Mouse (Mus musculus): Measurements from ENCODE around the gene Plekhg2. TPM values are rescaled to one million over a fixed set of nuclear protein-coding genes. Genes with fewer than 3 reads are reported as not detected.

Plekhg2 gene
- polyA plus RNA-seq, 1 experiment from 2014 or later = 43.1 TPM

DNA sequence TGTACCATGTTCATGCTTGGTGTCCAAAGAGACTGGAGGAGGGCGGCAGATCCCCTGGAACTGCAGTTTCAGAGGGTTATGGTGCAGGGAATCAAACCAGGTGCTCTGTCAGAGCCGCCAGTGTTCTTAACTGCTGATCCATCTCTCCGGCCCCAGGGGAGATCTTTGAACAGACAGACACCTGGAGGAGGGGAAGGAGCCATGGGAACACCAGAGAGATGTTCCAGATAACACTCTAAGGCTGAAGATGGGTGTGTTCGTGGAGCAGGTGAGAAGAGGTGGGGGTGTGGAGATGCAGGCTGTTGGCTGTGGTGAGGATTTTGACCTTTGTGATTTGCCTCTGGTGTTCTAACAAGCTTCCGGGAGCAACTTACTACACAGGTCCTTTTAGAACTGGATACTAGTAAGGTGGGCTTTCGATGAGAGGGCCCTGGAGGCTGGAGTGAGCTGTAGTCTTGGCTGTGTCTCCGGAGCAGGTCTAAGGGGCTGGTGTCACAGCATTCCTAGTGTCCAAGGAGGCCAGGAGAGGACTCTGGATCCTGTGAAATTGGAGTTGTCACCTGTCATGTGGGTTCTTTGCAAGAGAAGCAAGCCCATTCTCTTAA lies 1.6 kb upstream of the Plekhg2 start:
- Histone ChIP-seq H3K4me3 (no peak overlapping the region), H3K27me3 (no peaks in the 10 kb centered on the region), H3K9me3 (replicated peaks) (no peaks in the 10 kb centered on the region), H3K36me3 (ENCODE audit: poor library complexity, severe bottlenecking) (peaks cover 8% of the 10 kb centered on the region), H3K9ac (0 out of 2 replicates have a peak overlapping the region, but pooled peaks have one; percentile 2), H3K4me2 (0 out of 2 replicates have a peak overlapping the region, but pooled peaks have one; percentile 7), H3K4me1 (peaks cover 62% of the 10 kb centered on the region), H3K27ac (peak overlapping the region; percentile 19; the same call in 1 of the 2 replicates)
- no peak for ATAC-seq
- 81% methylated on average over 7 of the region's 7 CpGs for WGBS

DNA sequence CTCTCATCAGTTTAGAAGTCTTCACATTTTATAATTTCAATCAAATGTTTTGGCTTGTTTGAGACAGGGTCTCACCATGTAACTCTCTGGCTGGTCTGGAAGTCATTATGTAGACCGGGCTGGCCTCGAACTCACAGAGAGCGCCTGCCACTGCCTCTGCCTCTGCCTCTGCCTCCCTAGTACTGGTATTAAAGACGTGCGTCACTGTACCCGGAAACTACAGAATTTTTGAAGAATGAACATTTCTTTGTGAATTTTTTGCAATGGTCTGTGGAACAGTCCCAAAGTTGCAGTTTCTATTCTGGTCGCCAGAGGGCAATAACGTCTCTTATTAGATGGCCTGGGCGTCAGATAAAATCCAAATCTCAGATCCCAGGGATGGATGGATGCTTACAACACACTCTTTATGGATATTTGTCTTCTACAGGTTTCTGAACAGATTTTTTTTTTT lies 757 bp upstream of the Plekhg2 start:
- H3K4me2 ChIP-seq = peak overlapping the region; percentile 87
- peak overlapping the region; percentile 37; the same call in 1 of the 2 replicates for H3K9ac ChIP-seq
- H3K27ac ChIP-seq = peak overlapping the region; percentile 88
- no peaks in the 10 kb centered on the region for H3K27me3 ChIP-seq
- H3K9me3 ChIP-seq (replicated peaks) = no peaks in the 10 kb centered on the region
- peaks cover 16% of the 10 kb centered on the region for H3K36me3 ChIP-seq (ENCODE audit: poor library complexity, severe bottlenecking)
- peaks cover 54% of the 10 kb centered on the region for H3K4me1 ChIP-seq
- H3K4me3 ChIP-seq = peak overlapping the region; percentile 81
- peak; percentile 28 for ATAC-seq
- under 1% methylated on average over 9 of the region's 9 CpGs for WGBS

DNA sequence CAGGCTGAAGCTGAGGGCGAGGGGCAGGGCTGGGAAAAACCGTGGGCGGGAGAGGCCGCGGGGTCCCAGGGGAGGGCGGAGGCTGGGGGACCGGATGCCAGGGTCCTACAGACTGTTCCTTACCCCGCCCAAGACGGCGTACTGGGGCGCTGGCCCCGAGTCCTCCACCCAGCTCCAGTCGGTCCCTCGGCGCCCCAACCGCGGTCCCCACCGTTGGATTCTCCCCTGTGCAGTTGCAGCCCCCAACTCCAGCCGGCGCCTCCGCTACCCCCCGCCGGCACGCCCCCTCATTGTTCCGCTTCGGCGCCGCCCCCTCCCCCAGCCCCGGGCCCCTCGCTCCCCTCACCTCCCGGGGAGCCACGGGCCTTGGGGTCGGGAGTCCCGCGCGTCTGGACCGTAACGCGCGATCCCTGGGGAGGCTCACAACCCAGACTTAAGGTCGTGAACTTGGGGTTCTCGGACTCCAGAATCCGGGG lies 847 bp downstream of the Plekhg2 start:
- H3K4me1 ChIP-seq = peaks cover 42% of the 10 kb centered on the region

DNA sequence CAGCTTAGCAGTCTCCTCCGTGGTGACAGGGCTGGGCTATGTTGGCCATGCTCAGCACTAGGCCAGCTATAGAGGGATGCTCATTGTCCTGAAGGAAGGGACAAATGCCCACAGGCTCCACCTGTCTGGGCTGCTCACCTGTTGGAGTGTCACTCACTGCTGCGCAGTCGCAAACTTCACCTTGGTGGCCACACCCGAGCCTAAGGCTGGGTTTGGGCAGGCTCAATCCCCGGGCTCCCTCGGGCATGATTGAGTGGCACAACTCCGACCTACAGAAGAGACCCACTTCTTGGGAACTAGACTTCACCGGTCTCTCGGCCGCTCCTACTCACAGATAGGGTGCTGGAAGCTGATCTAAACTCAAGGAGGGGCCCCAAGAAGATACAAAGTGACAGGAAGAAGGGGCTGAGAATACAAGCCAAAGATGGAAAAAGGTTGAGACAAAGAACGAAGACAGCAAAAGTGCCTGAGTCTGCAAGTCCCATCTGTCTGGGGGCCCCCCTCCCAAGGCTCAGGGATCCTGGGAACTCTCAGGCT lies 1.4 kb downstream of the Plekhg2 start:
- ATAC-seq = no peak
- H3K27ac ChIP-seq = peak overlapping the region; percentile 88
- peak overlapping the region; percentile 88 for H3K9ac ChIP-seq
- peaks cover 37% of the 10 kb centered on the region for H3K4me1 ChIP-seq
- WGBS = 6% methylated on average over 11 of the region's 11 CpGs
- H3K36me3 ChIP-seq (ENCODE audit: poor library complexity, severe bottlenecking) = peaks cover 37% of the 10 kb centered on the region
- H3K27me3 ChIP-seq = no peaks in the 10 kb centered on the region
- H3K4me2 ChIP-seq = peak overlapping the region; percentile 87
- H3K9me3 ChIP-seq (replicated peaks) = no peaks in the 10 kb centered on the region
- H3K4me3 ChIP-seq = peak overlapping the region; percentile 81

More for the DNA sequence above, 847 bp downstream of the Plekhg2 start:
- Histone ChIP-seq H3K4me3 (peak overlapping the region; percentile 81), H3K9me3 (replicated peaks) (no peaks in the 10 kb centered on the region), H3K27me3 (no peaks in the 10 kb centered on the region), H3K9ac (peak overlapping the region; percentile 88), H3K27ac (peak overlapping the region; percentile 88), H3K4me2 (peak overlapping the region; percentile 87), H3K36me3 (ENCODE audit: poor library complexity, severe bottlenecking) (peaks cover 32% of the 10 kb centered on the region)
- peak; percentile 4; the same call in 1 of the 2 replicates for ATAC-seq
- WGBS = under 1% methylated on average over 21 of the region's 43 CpGs

DNA sequence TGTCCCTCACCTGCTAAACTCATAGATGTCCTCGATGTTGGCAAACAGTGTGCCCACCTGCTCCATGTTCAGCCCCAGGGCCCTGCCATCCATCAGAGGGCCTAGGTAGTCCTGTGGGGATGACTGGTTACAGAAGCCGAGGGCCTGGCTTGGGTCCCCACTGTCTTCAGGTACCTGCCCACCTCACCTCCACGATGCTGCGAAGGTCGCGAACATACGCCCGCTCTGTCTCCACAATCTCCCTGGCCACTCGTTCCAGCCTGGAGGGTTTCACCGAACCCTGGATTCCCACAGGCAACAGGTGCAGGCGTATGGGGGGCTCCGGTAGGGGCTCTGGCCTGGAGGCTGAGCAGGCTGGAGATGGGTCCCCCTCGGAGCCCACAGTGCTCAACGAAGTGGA lies 2.3 kb downstream of the Plekhg2 start:
- 92% methylated on average over 14 of the region's 14 CpGs for WGBS
- H3K27ac ChIP-seq = no peak overlapping the region
- H3K9me3 ChIP-seq (replicated peaks) = no peaks in the 10 kb centered on the region
- peak overlapping the region; percentile 88 for H3K9ac ChIP-seq
- H3K27me3 ChIP-seq = no peaks in the 10 kb centered on the region
- H3K4me1 ChIP-seq = peaks cover 30% of the 10 kb centered on the region
- ATAC-seq = no peak
- H3K4me2 ChIP-seq = peak overlapping the region; percentile 87
- peak overlapping the region; percentile 81 for H3K4me3 ChIP-seq
- H3K36me3 ChIP-seq (ENCODE audit: poor library complexity, severe bottlenecking) = peaks cover 47% of the 10 kb centered on the region

DNA sequence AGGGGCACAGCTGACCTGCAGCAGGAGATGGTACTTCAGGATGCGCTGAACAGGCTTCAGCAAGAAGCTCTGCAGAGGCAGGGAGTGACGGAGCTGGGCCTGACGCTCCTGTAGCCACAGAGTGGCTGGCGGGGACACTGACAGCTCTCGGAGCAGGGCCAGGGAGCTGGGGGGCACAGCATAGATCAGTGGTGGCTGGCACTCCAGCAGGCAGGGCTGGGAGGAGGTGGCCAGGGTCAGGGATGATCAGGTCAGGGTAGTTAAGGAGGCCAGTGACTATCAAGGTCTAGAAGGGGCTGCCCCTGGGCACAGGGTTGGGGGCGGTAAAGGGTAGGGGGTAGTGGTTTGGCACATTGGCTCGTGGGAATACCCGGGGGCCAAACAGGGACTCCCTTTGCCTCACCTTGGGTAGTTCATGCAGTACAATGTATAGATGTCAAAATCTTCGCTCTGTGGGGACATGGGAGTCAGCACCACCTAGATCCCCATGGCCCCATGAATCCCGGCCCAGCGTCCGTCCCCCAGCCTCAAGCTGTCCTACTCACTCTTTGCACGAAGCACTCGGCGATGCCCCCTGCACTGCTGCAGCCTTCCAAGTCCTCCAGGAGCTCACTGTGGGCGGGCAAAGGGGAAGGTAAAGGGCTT lies 4.0 kb downstream of the Plekhg2 start:
- no peak overlapping the region for H3K27ac ChIP-seq
- H3K4me2 ChIP-seq = no peak overlapping the region
- H3K4me3 ChIP-seq = no peak overlapping the region
- WGBS = 94% methylated on average over 16 of the region's 16 CpGs
- no peak for ATAC-seq
- H3K9me3 ChIP-seq (replicated peaks) = no peaks in the 10 kb centered on the region
- no peaks in the 10 kb centered on the region for H3K27me3 ChIP-seq
- H3K36me3 ChIP-seq (ENCODE audit: poor library complexity, severe bottlenecking) = peaks cover 63% of the 10 kb centered on the region
- H3K9ac ChIP-seq = peak overlapping the region; percentile 30; the same call in 1 of the 2 replicates
- H3K4me1 ChIP-seq = peaks cover 20% of the 10 kb centered on the region

DNA sequence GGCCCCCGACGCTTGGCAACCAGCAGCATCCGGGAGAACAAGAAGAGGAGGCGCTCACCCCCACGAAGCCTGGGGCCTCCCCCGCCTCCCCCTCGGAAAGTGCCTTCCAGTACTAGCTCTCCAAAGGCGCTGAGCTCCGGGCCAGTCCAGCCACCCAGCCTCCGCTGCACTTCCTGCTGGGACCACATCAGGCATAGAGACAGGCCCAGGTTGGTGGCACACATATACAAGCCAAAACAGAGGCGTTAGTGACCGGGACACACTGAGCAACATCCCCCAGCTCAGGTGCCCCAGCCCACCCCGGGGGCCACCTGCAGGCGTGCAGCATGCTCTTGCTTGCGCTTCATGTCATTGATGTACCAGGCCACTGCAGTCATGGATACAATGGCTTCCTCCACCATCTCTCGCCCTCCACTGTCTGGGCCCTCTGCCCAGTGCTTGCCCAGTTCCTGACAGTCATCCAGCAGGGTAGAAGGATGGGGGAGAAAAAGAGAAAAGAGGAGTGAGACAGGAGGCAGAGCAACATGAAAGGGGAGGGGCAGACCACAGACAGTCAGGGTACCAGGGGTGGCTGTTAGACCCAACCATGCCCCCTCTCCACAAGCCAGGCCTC lies 4.6 kb downstream of the Plekhg2 start:
- Histone ChIP-seq H3K27ac (no peak overlapping the region), H3K4me3 (no peak overlapping the region), H3K4me1 (peaks cover 20% of the 10 kb centered on the region), H3K4me2 (no peak overlapping the region), H3K9me3 (replicated peaks) (no peaks in the 10 kb centered on the region), H3K9ac (peak overlapping the region; percentile 30; the same call in 1 of the 2 replicates), H3K27me3 (no peaks in the 10 kb centered on the region), H3K36me3 (ENCODE audit: poor library complexity, severe bottlenecking) (peaks cover 69% of the 10 kb centered on the region)
- ATAC-seq = no peak
- WGBS = 89% methylated on average over 16 of the region's 16 CpGs

DNA sequence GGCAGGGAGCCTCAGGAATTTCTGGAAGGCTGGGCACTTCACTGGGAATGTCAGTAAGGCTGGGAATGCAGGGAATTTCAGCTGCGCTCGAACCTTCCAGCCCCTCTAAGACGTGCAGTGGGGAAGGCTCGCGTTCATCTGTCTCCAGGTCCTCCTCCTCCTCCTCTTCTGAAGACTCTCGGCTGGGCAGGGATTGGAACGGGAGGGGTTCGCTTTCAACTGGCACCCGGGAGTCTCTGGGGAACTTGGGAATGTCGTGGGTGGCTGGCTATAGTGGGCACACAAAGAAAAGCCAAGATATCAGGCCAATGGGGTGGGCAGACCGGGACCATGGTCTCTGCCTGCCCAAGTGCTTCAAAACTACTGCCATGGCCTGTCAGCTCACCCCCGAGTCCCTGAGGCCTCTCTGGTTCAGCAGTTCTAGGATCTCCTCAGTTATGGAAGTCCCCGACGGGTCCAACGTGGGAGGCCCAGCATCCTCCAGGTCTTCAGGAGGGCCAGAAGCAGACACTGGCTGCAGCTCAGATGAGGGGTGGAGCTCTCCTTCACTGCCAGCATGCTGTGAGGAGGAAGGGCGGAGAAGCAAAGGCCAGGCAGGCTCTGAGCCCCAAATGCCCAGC lies 9.8 kb downstream of the Plekhg2 start:
- no peak for ATAC-seq
- no peak overlapping the region for H3K4me2 ChIP-seq
- peaks cover 12% of the 10 kb centered on the region for H3K4me1 ChIP-seq
- 91% methylated on average over 16 of the region's 16 CpGs for WGBS
- no peaks in the 10 kb centered on the region for H3K27me3 ChIP-seq
- no peak overlapping the region for H3K9ac ChIP-seq
- H3K4me3 ChIP-seq = no peak overlapping the region
- peaks cover 87% of the 10 kb centered on the region for H3K36me3 ChIP-seq (ENCODE audit: poor library complexity, severe bottlenecking)
- H3K27ac ChIP-seq = no peak overlapping the region
- H3K9me3 ChIP-seq (replicated peaks) = no peaks in the 10 kb centered on the region

DNA sequence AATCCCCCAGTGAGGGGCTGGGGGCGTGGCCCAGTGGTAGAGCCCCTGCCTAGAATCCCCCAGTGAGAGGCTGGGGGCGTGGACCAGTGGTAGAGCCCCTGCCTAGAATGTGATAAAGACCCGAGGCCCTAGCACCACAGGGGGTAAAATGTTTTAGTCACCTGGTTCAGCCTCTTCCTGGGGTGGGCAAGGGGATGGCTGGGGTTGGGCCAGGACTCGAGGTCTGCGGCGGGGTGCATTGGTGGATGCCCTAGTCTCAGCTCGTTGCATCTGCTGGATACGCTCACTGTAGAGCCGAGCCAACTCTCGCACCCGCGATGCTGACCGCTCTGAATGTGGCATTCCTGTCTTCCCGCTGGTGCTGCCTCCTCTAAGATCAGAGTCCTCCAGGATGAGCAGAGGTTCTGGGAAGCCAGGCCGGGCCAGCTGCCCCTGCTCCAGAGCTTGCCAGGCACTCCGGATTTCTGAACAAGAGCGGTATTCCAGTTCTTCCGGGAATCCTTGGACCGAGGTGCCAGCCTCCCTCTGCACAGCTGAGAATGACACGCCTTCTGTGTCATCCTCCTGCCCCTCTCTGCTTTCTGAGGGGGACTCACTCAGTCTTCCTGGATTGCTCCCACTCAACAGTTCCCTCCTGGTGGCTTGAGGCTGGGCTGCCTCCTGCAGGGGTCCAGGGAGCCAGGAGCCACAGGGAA lies 10.6 kb downstream of the Plekhg2 start:
- ATAC-seq = no peak
- no peak overlapping the region for H3K27ac ChIP-seq
- no peaks in the 10 kb centered on the region for H3K9me3 ChIP-seq (replicated peaks)
- H3K36me3 ChIP-seq (ENCODE audit: poor library complexity, severe bottlenecking) = peaks cover 79% of the 10 kb centered on the region
- no peak overlapping the region for H3K9ac ChIP-seq
- 97% methylated on average over 20 of the region's 20 CpGs for whole genome bisulfite sequencing
- H3K27me3 ChIP-seq = no peaks in the 10 kb centered on the region
- no peak overlapping the region for H3K4me3 ChIP-seq
- peaks cover 19% of the 10 kb centered on the region for H3K4me1 ChIP-seq
- no peak overlapping the region for H3K4me2 ChIP-seq

DNA sequence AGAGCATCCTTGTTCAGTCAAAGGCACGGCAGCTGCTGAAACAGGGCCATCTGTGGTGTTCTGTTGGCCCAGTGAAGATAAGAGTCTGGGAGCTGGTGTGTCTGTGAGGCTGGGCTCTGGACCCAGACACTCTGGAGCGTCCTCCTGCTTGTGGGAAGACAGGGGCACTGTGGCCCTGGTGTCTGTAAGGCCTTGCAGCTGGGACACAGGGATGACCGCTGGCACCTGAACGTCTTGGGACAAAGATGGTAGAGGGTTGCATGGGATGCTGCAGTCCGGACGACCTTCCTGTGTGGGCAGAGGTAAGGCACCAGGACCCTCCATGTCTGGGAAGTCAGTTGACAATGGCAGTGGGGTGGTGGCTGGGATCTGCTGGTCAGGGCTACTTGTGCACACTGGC lies 12.1 kb downstream of the Plekhg2 start:
- no peak overlapping the region for H3K9ac ChIP-seq
- no peak for ATAC-seq
- no peak overlapping the region for H3K4me3 ChIP-seq
- no peak overlapping the region for H3K27ac ChIP-seq
- peaks cover 19% of the 10 kb centered on the region for H3K4me1 ChIP-seq
- no peak overlapping the region for H3K4me2 ChIP-seq
- 98% methylated on average over 6 of the region's 6 CpGs for WGBS
- peaks cover 66% of the 10 kb centered on the region for H3K36me3 ChIP-seq (ENCODE audit: poor library complexity, severe bottlenecking)
- H3K27me3 ChIP-seq = no peaks in the 10 kb centered on the region
- no peaks in the 10 kb centered on the region for H3K9me3 ChIP-seq (replicated peaks)

DNA sequence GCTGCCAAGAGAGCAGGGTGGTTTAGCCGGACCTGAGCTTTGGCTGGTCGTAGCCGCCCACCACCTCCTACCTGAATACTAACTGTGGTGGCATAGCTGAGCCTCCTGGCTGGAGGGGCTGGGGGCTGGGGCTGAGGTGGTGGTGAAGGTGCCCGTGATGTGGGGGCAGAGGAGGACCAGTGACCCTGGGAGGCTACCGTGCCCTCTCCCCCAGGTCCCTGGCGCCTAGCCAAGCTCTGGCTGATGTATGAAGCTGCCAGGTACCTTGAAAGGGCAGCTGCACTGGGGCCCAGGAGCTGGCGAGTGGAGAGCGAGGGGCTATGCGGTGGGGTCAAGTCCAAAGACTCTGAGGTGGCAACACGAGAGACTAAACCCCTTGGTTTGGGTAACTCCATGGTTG lies 12.5 kb downstream of the Plekhg2 start:
- no peak overlapping the region for H3K4me3 ChIP-seq
- H3K27me3 ChIP-seq = no peaks in the 10 kb centered on the region
- WGBS = 90% methylated on average over 10 of the region's 10 CpGs

More for the DNA sequence above, 12.5 kb downstream of the Plekhg2 start:
- peaks cover 19% of the 10 kb centered on the region for H3K4me1 ChIP-seq
- H3K9ac ChIP-seq = no peak overlapping the region
- peaks cover 65% of the 10 kb centered on the region for H3K36me3 ChIP-seq (ENCODE audit: poor library complexity, severe bottlenecking)
- no peaks in the 10 kb centered on the region for H3K9me3 ChIP-seq (replicated peaks)
- H3K4me2 ChIP-seq = no peak overlapping the region
- ATAC-seq = no peak
- no peak overlapping the region for H3K27ac ChIP-seq

All from forebrain, embryonic 13.5 days (tissue).